Mouse (Mus musculus): ENCODE data around the gene Mcf2l. TPM values are rescaled to one million over a fixed set of nuclear protein-coding genes. Genes with fewer than 3 reads are reported as not detected.

The Mcf2l gene
- polyA plus RNA-seq, 1 experiment: 9.7 TPM

DNA sequence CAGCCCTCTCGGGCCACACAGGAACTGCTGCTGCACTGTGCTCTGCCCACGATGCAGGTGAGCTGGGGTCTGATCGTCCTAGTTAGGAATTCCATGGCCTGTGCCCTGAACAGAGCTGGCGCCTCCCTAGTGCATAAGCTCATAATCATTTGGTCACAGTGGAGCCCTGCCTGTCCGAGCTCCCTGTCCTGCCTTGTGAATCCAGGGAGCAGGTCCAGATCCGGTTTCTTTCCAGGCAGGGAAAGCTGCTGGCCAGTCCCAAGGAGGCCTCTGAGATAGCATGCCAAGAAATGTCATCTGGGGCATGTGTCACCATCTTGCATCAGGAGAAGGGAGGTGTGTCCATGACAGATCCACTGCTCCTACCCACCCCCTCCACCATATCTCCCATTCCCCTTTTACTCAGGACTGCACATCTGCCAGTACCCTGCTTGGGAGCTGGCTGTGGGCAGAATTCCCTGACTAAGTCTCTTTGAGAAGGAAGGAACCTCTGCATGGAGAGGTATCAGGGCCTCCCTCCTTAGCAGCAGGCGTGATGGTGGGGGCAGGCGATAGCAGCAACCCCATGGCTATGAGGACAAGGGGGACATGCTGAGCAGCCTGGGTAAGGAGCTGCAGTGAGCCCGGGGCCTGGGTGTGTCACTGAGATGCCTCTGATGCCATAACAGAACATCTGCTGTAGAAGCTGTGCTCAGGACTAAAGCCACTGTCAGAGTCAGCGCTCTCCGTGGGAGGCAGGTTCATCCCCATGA lies 21.4 kb downstream of the Mcf2l start:
- no peaks in the 10 kb centered on the region for H3K4me1 ChIP-seq (replicated peaks; ENCODE audit: control insufficient read depth, insufficient read depth, low read length)
- no peak overlapping the region for H3K4me3 ChIP-seq (ENCODE audit: control insufficient read depth, insufficient read depth, low read length)
- H3K27ac ChIP-seq (ENCODE audit: control insufficient read depth, insufficient read depth, low read length): no peak overlapping the region
- no peaks in the 10 kb centered on the region for H3K27me3 ChIP-seq (ENCODE audit: control insufficient read depth, insufficient read depth, low read length)
- H3K36me3 ChIP-seq (ENCODE audit: control insufficient read depth, insufficient read depth, low read length): no peaks in the 10 kb centered on the region
- WGBS: 92% methylated on average over 11 of the region's 11 CpGs
- TF ChIP-seq POLR2A (IDR thresholded peaks at IDR 0.05; ENCODE audit: control insufficient read depth, extremely low read depth, insufficient read depth, low read length, poor library complexity) (no peak), CTCF (IDR thresholded peaks at IDR 0.05; ENCODE audit: borderline replicate concordance, control insufficient read depth, extremely low read depth, insufficient read depth, low read length, poor library complexity) (no peak)
- no peak for DNase-seq

DNA sequence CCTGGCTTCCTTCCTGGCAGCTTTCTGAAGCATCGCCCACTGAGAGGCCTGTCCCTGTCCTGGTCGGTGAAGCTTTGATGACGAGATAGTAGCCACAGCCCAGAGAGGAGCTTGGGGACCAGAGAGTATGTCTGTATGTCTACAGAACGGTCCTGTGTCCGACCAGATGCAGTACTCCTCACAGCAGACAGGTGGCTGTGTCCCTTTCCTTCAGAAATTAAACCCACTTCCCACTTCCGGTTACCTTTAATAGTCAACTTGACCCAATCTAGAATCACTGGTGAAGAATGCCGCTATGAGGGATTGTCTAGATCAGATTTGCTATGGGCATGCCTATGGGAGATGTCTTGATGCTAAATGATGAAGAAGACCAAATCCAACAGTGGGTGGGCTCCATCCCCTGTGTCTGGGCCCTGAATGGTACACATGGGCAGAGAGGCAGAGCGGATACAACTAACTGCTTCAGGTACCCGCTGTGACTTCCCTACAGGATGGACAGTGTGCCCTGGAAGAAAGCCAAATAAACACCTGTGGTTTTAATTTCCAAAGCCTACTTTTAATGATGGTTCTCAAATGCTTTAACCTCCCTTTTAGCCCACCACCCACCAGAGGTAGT lies 22.0 kb downstream of the Mcf2l start:
- WGBS: 81% methylated on average over 9 of the region's 9 CpGs
- no peak overlapping the region for H3K27ac ChIP-seq (ENCODE audit: control insufficient read depth, insufficient read depth, low read length)
- H3K4me3 ChIP-seq (ENCODE audit: control insufficient read depth, insufficient read depth, low read length): no peak overlapping the region
- no peak for DNase-seq
- TF ChIP-seq POLR2A (IDR thresholded peaks at IDR 0.05; ENCODE audit: control insufficient read depth, extremely low read depth, insufficient read depth, low read length, poor library complexity) (no peak), CTCF (IDR thresholded peaks at IDR 0.05; ENCODE audit: borderline replicate concordance, control insufficient read depth, extremely low read depth, insufficient read depth, low read length, poor library complexity) (no peak)
- no peaks in the 10 kb centered on the region for H3K27me3 ChIP-seq (ENCODE audit: control insufficient read depth, insufficient read depth, low read length)
- H3K4me1 ChIP-seq (replicated peaks; ENCODE audit: control insufficient read depth, insufficient read depth, low read length): no peaks in the 10 kb centered on the region
- H3K36me3 ChIP-seq (ENCODE audit: control insufficient read depth, insufficient read depth, low read length): no peaks in the 10 kb centered on the region

DNA sequence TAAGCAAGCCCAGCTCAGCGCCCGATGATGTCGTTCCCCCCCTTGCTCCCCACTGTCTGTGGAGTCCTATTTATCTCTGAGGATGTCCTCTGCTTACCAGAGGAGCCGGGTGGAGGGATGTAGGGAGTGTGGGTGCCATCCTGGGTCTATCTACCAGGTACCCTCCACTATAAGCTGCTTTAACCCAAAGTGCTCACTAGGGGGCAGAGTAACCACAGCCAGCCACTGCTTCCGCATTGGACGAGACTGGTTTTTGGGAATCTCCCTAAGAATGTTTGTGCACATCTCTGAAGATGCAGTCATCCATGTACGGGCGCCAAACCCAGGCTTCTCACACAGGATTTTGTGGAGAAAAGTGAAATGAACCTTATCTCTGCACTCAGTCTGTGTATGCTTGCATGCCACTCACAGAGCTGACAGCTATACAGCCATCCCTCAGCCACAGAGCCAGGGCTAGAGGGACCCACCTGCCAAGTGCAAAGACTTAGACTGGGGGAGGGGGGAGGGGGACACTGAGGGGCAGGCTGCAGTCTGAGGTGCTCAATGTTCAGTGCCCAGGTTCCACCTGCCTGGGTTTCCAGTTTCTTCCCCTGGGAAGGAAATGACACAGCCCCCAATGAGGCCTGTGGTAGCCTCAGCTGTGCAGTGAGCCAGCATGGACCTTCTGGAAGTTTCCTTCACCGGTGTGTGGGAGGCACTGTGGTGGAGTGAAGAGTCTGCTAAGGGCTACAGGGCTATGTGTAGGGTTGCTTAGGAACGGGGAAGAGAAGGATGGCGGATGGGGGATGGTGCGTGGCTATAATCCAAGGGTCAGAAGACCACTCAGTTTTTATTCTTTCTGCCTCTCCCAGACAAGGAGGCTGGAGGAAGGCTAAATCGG lies 23.1 kb downstream of the Mcf2l start:
- DNase-seq: peak; percentile 42
- 61% methylated on average over 13 of the region's 13 CpGs for WGBS
- H3K27me3 ChIP-seq (ENCODE audit: control insufficient read depth, insufficient read depth, low read length): no peaks in the 10 kb centered on the region
- no peak overlapping the region for H3K4me3 ChIP-seq (ENCODE audit: control insufficient read depth, insufficient read depth, low read length)
- H3K4me1 ChIP-seq (replicated peaks; ENCODE audit: control insufficient read depth, insufficient read depth, low read length): no peaks in the 10 kb centered on the region
- H3K27ac ChIP-seq (ENCODE audit: control insufficient read depth, insufficient read depth, low read length): no peak overlapping the region
- peak; percentile 32; the same call in 1 of the 2 replicates for TF ChIP-seq CTCF (IDR thresholded peaks at IDR 0.05; ENCODE audit: borderline replicate concordance, control insufficient read depth, extremely low read depth, insufficient read depth, low read length, poor library complexity)
- TF ChIP-seq POLR2A (IDR thresholded peaks at IDR 0.05; ENCODE audit: control insufficient read depth, extremely low read depth, insufficient read depth, low read length, poor library complexity): no peak
- no peaks in the 10 kb centered on the region for H3K36me3 ChIP-seq (ENCODE audit: control insufficient read depth, insufficient read depth, low read length)

DNA sequence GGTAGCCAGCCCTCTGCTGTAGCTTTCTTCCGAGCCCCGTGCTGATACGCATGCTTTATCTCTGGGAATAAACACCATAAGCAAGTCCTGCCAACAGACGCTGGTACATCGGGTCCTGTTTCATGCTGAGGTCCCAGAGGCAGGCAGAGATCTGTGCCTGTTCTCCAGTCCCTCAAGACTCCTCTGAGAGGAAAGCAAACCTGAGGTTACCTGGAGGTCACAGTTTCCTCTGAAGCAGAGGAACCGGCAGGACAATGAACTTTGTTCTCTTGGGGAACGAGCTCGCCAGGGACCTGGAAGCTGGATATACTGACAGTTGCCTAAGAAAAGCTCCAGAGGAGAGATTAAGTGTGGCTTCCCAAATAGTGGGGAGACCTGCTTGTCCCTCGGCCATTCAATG lies 24.2 kb downstream of the Mcf2l start:
- no peaks in the 10 kb centered on the region for H3K36me3 ChIP-seq (ENCODE audit: control insufficient read depth, insufficient read depth, low read length)
- WGBS: 75% methylated on average over 9 of the region's 9 CpGs

DNA sequence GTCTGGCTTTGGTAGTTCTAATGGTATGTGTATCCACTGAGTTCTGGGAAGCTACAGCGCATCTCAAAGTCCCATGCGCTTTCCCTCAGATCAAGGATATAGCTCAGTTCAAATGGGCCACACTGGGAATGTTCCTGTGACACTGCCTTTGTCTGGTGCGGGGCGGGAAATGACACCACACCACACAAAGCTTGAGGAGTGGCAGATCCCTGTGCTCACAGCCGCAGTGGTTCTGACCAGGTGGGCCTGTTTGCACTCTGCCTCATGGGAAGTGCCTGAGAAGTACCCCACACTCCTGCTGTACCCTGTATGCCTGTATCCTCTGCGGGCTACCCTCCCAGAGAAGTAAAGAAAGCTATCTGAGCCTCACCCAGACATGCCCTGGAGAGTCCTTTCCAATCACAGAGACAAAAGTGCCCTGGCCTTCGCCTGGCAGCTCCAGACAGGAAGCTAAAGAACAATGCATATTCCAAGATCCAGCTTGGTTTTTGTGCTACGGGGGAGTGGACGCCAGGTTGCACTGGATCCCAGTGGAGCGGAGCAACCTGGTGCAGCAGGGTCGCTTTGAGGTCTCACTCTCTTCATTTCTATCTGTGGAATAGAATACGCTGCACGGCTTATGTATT lies 30.3 kb downstream of the Mcf2l start:
- Histone ChIP-seq H3K27ac (ENCODE audit: control insufficient read depth, insufficient read depth, low read length) (no peak overlapping the region), H3K27me3 (ENCODE audit: control insufficient read depth, insufficient read depth, low read length) (no peaks in the 10 kb centered on the region), H3K4me1 (replicated peaks; ENCODE audit: control insufficient read depth, insufficient read depth, low read length) (no peaks in the 10 kb centered on the region), H3K4me3 (ENCODE audit: control insufficient read depth, insufficient read depth, low read length) (no peak overlapping the region), H3K36me3 (ENCODE audit: control insufficient read depth, insufficient read depth, low read length) (no peaks in the 10 kb centered on the region)
- 94% methylated on average over 13 of the region's 13 CpGs for WGBS
- no peak for DNase-seq
- TF ChIP-seq CTCF (IDR thresholded peaks at IDR 0.05; ENCODE audit: borderline replicate concordance, control insufficient read depth, extremely low read depth, insufficient read depth, low read length, poor library complexity): no peak
- no peak for TF ChIP-seq POLR2A (IDR thresholded peaks at IDR 0.05; ENCODE audit: control insufficient read depth, extremely low read depth, insufficient read depth, low read length, poor library complexity)

More for the DNA sequence above, 24.2 kb downstream of the Mcf2l start:
- no peak overlapping the region for H3K4me3 ChIP-seq (ENCODE audit: control insufficient read depth, insufficient read depth, low read length)
- no peaks in the 10 kb centered on the region for H3K4me1 ChIP-seq (replicated peaks; ENCODE audit: control insufficient read depth, insufficient read depth, low read length)
- H3K27me3 ChIP-seq (ENCODE audit: control insufficient read depth, insufficient read depth, low read length): no peaks in the 10 kb centered on the region
- no peak overlapping the region for H3K27ac ChIP-seq (ENCODE audit: control insufficient read depth, insufficient read depth, low read length)
- DNase-seq: no peak
- TF ChIP-seq CTCF (IDR thresholded peaks at IDR 0.05; ENCODE audit: borderline replicate concordance, control insufficient read depth, extremely low read depth, insufficient read depth, low read length, poor library complexity) (no peak), POLR2A (IDR thresholded peaks at IDR 0.05; ENCODE audit: control insufficient read depth, extremely low read depth, insufficient read depth, low read length, poor library complexity) (no peak)

DNA sequence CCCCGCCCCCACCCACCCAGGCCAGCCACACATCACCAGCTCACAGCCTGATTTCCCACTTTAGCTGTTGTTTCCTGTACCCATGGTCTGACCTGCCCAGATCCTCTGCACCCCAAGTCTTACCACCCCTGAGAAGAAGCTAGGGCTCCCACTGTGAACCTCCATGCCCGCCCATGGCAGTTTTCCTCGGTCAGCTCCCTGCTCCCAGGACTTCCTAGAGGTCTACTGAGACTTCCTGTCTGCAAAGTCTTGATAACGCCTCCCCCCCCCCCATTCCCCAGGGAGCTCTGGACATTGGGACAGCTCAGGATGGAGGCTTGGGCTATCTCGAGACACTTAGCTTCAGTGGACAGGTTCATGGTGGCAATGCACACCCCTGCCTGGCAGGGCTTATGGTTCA lies 31.5 kb downstream of the Mcf2l start:
- Histone ChIP-seq H3K4me1 (replicated peaks; ENCODE audit: control insufficient read depth, insufficient read depth, low read length) (no peaks in the 10 kb centered on the region), H3K4me3 (ENCODE audit: control insufficient read depth, insufficient read depth, low read length) (no peak overlapping the region), H3K27ac (ENCODE audit: control insufficient read depth, insufficient read depth, low read length) (no peak overlapping the region), H3K36me3 (ENCODE audit: control insufficient read depth, insufficient read depth, low read length) (no peaks in the 10 kb centered on the region), H3K27me3 (ENCODE audit: control insufficient read depth, insufficient read depth, low read length) (no peaks in the 10 kb centered on the region)
- TF ChIP-seq POLR2A (IDR thresholded peaks at IDR 0.05; ENCODE audit: control insufficient read depth, extremely low read depth, insufficient read depth, low read length, poor library complexity) (no peak), CTCF (IDR thresholded peaks at IDR 0.05; ENCODE audit: borderline replicate concordance, control insufficient read depth, extremely low read depth, insufficient read depth, low read length, poor library complexity) (no peak)
- no peak for DNase-seq
- 67% methylated on average over 5 of the region's 5 CpGs for WGBS

Measured in thymus, adult 2 months (tissue).